Mouse (Mus musculus) kidney, adult 2 months (tissue): ENCODE results near the gene Hs3st6.

Experiments used
- CTCF ChIP-seq: fragments of 200-500 bp; conservative IDR thresholded peaks from 2 replicates; pipeline ENCODE4 v1.5.1; 2011; ENCODE audit warnings: low read depth, mild to moderate bottlenecking, control low read depth, low read length, moderate library complexity, mixed read lengths; ENCODE audit not compliant: insufficient read depth, insufficient read length
- POLR2A ChIP-seq: fragments of 200-500 bp; IDR thresholded peaks from one replicate; pipeline ENCODE4 v1.6.1; 2011; ENCODE audit warnings: low read depth, low read length, control low read depth

- TF ChIP-seq POLR2A, result no peak
- TF ChIP-seq CTCF, result no peak
Observed at GRCm38 (mm10) chr17:24717943-24718342, 34.8 kb upstream of the Hs3st6 start, which contains the start of the genes Rnf151 and Rps2.
